Comparison of ENCODE assay signal across 28 mouse cellular contexts in genomic region chr7:49350321-49351007, GRCm38 (mm10).
DNase-seq lines count a peak whose midpoint lies in the region; ATAC-seq and TF ChIP-seq lines count a peak whose summit lies in the region.
"Had no signal": no experiment of that assay in that cellular context is flagged by ENCODE, and none has a peak within 500 bp of the region (broad histone marks: within the 10 kb centered on the region; RNA-seq: fewer than 3 reads in every experiment).

No protein-coding gene starts in this region.

- TF ChIP-seq EP300 in liver, embryonic 14.5 days (IDR thresholded peaks at IDR 0.05; ENCODE audit: low read depth) = peak; percentile 43; the same call in 1 of the 2 replicates

- no peaks in the 10 kb centered on the region for H3K9me3 ChIP-seq in hindbrain, embryonic 10.5 days
- H3K9me3 ChIP-seq in hindbrain, embryonic 16.5 days (ENCODE audit: control insufficient read depth, low read length) = no peaks in the 10 kb centered on the region
- no peaks in the 10 kb centered on the region for H3K9me3 ChIP-seq in liver, embryonic 14.5 days (ENCODE audit: control insufficient read depth, low read length)
- H3K9me3 ChIP-seq: embryonic facial prominence, embryonic 12.5 days; heart, embryonic 15.5 days; limb, embryonic 12.5 days; midbrain, embryonic 13.5 days; stomach, embryonic 15.5 days had no signal

- 71% methylated on average over 8 of the region's 8 CpGs for WGBS in hindbrain, embryonic 10.5 days
- WGBS in hindbrain, embryonic 16.5 days = 84% methylated on average over 8 of the region's 8 CpGs
- 43% methylated on average over 8 of the region's 8 CpGs for WGBS in liver, embryonic 14.5 days (ENCODE audit: insufficient replicate concordance)

- peaks cover 12% of the 10 kb centered on the region; the same call in 1 of the 2 replicates for H3K27me3 ChIP-seq in hindbrain, embryonic 10.5 days (ENCODE audit: insufficient read depth, poor library complexity, severe bottlenecking)
- no peaks in the 10 kb centered on the region for H3K27me3 ChIP-seq in hindbrain, embryonic 16.5 days (replicated peaks; ENCODE audit: control insufficient read depth, insufficient read depth, low read length)
- no peaks in the 10 kb centered on the region for H3K27me3 ChIP-seq in liver, embryonic 14.5 days (ENCODE audit: control insufficient read depth, insufficient read depth, low read length)
- H3K27me3 ChIP-seq: heart, embryonic 15.5 days; limb, embryonic 12.5 days; midbrain, embryonic 13.5 days; stomach, embryonic 15.5 days had no signal

- no peak overlapping the region for H3K4me2 ChIP-seq in hindbrain, embryonic 16.5 days (ENCODE audit: low read length)
- H3K4me2 ChIP-seq in liver, embryonic 14.5 days (ENCODE audit: low read depth) = peak overlapping the region; percentile 36
- H3K4me2 ChIP-seq: embryonic facial prominence, embryonic 12.5 days; heart, embryonic 15.5 days; limb, embryonic 12.5 days; midbrain, embryonic 13.5 days; stomach, embryonic 15.5 days had no signal

- peak overlapping the region; percentile 29; the same call in 1 of the 2 replicates for H3K27ac ChIP-seq in hindbrain, embryonic 10.5 days
- no peak overlapping the region for H3K27ac ChIP-seq in hindbrain, embryonic 16.5 days (ENCODE audit: low read depth, low read length)
- H3K27ac ChIP-seq in liver, embryonic 14.5 days = peak overlapping the region; percentile 37
- H3K27ac ChIP-seq: embryonic facial prominence, embryonic 12.5 days; heart, embryonic 15.5 days; hindbrain, postnatal 0 days; layer of hippocampus, adult 2 months; midbrain, embryonic 13.5 days had no signal

- H3K9ac ChIP-seq in hindbrain, embryonic 16.5 days (ENCODE audit: low read depth, low read length) = no peak overlapping the region
- peak overlapping the region; percentile 23; the same call in 1 of the 2 replicates for H3K9ac ChIP-seq in liver, embryonic 14.5 days (replicated peaks)
- H3K9ac ChIP-seq: embryonic facial prominence, embryonic 12.5 days; forebrain, postnatal 0 days; heart, embryonic 15.5 days; limb, embryonic 12.5 days; midbrain, embryonic 13.5 days; stomach, embryonic 15.5 days had no signal

- ATAC-seq in hindbrain, embryonic 16.5 days = no peak
- peak; percentile 77 for ATAC-seq in erythroid progenitor cell, adult 5-6 weeks (replicated peaks; ENCODE audit: low FRiP score, poor library complexity, severe bottlenecking)
- peak; percentile 84 for ATAC-seq in liver, embryonic 14.5 days (ENCODE audit: insufficient read depth)
- ATAC-seq: activated CD4-positive, CD25-positive, alpha-beta regulatory T cell, adult 4 months; CD4-positive, CD25-positive, alpha-beta regulatory T cell, adult 4 months; forebrain, postnatal 0 days; hindbrain, postnatal 0 days; intestine, embryonic 16.5 days; midbrain, embryonic 13.5 days had no signal

- DNase-seq in hindbrain, embryonic 10.5 days (ENCODE audit: low spot score) = no peak
- DNase-seq in liver, embryonic 14.5 days (ENCODE audit: low read depth in 3 of 3, low spot score in 3 of 3) = peak; percentile 22 to 31 (median 31)
- DNase-seq in heart, postnatal 36 days = no peak
- DNase-seq in kidney, adult 11 months = no peak
- no peak for DNase-seq in frontal cortex, postnatal 25 days (ENCODE audit: low spot score in 2 of 2)
- DNase-seq: adrenal gland, adult 8-10 months; cerebellum, adult 18-20 months; cerebellum, postnatal 25 days; forebrain, postnatal 0 days; kidney, postnatal 25 days; lung, adult 2 months; lung, postnatal 14 days; right cerebral cortex, postnatal 14 days; thymus, adult 2 months; thymus, postnatal 4 days had no signal

- no peak overlapping the region for H3K4me3 ChIP-seq in hindbrain, embryonic 10.5 days
- no peak overlapping the region for H3K4me3 ChIP-seq in hindbrain, embryonic 16.5 days (ENCODE audit: low read length)
- H3K4me3 ChIP-seq in liver, embryonic 14.5 days (ENCODE audit: insufficient read depth in 1 of 2, low read depth in 2 of 2, low read length in 2 of 2) = peak overlapping the region; percentile 12 to 24; a peak in 1 of 4 replicates
- H3K4me3 ChIP-seq: embryonic facial prominence, embryonic 12.5 days; heart, embryonic 15.5 days; layer of hippocampus, adult 2 months; limb, embryonic 12.5 days; midbrain, embryonic 13.5 days; stomach, embryonic 15.5 days had no signal

- no peak for TF ChIP-seq CTCF in liver, embryonic 14.5 days (IDR thresholded peaks at IDR 0.05; ENCODE audit: low read depth)

- H3K4me1 ChIP-seq in hindbrain, embryonic 10.5 days (replicated peaks) = peaks cover 56% of the 10 kb centered on the region
- H3K4me1 ChIP-seq in hindbrain, embryonic 16.5 days (ENCODE audit: control insufficient read depth, insufficient read depth, low read depth, low read length) = peaks cover 22% of the 10 kb centered on the region
- H3K4me1 ChIP-seq in liver, embryonic 14.5 days (replicated peaks; ENCODE audit: control insufficient read depth in 2 of 2, insufficient read depth in 2 of 2, low read length in 1 of 2) = peaks cover 3 to 8% of the 10 kb centered on the region in 2 experiments
- H3K4me1 ChIP-seq: heart, embryonic 15.5 days; stomach, embryonic 15.5 days had no signal

- intact Hi-C loops in heart, postnatal 36 days (cut with DNase I) = no loop called here

- no peaks in the 10 kb centered on the region for H3K36me3 ChIP-seq in hindbrain, embryonic 10.5 days
- no peaks in the 10 kb centered on the region for H3K36me3 ChIP-seq in hindbrain, embryonic 16.5 days (ENCODE audit: control insufficient read depth, insufficient read depth, low read length)
- H3K36me3 ChIP-seq in liver, embryonic 14.5 days (replicated peaks; ENCODE audit: control insufficient read depth, insufficient read depth, low read depth) = no peaks in the 10 kb centered on the region
- H3K36me3 ChIP-seq: embryonic facial prominence, embryonic 12.5 days; G1E; heart, embryonic 15.5 days; limb, embryonic 12.5 days; midbrain, embryonic 13.5 days; stomach, embryonic 15.5 days had no signal

Comparison
In these comparisons a context has a peak if more than half of its experiments do, and no peak if none do; other contexts are left out.
1. DNase-seq: peak in liver, embryonic 14.5 days (3 of 3); none in hindbrain, embryonic 10.5 days (single experiment), heart, postnatal 36 days (0 of 2), kidney, adult 11 months (single experiment) and frontal cortex, postnatal 25 days (0 of 2).
2. H3K4me3 ChIP-seq: peak in liver, embryonic 14.5 days (2 of 2); none in hindbrain, embryonic 10.5 days (single experiment) and hindbrain, embryonic 16.5 days (single experiment).